Mouse (Mus musculus): ENCODE measurements around the gene Wdr90. TPM values are rescaled to one million over a fixed set of nuclear protein-coding genes. Genes with fewer than 3 reads are reported as not detected.
A peak's percentile ranks its signal among the peaks of the same experiment; 100 is the strongest.

The Wdr90 gene
- polyA plus RNA-seq, 1 experiment from 2014 or later, result 34.1 TPM

DNA sequence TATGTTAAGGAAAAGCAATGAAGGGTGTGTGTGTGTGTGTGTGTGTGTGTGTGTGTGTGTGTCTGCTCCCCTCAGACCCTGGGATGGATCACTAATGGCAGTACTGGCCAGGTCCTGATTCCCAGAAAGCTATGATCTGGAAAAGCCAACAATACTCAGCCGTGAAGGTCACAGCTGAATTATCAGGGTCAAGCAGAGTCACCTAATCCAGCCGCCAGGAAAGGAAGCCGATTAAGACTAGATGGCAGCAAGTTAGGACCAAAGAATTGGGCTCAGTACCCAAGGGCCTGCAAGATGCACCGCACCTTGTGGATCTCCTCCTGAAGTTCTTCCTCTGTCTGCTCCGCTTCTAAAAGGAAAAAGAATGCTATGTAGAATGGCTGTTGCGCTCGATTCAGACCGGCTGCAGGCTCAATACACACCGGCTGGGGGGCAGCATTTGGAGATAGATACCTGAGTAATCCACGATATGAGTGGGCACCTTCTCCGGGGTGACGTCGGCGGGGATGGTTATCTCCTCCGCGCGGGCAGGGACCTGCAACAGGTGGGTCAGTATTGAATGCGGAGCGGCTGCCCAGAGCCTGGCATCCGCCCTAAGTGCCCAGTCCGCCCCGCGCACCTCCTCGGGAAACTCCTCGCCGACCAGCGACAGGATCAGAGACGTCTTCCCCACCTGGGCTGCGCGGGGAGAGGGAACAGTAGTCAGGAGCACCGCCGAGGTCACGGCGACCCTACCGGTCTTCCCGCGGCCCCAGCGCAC, 17.5 kb downstream of the Wdr90 start:
- ATAC-seq (ENCODE audit: insufficient read depth), result peak; percentile 8; the same call in 1 of the 2 replicates
- Histone ChIP-seq H3K27me3 (ENCODE audit: insufficient read depth, low read length) (no peaks in the 10 kb centered on the region), H3K9ac (peak overlapping the region; percentile 82), H3K4me1 (ENCODE audit: insufficient read depth) (peaks cover 9% of the 10 kb centered on the region), H3K27ac (ENCODE audit: low read depth) (peak overlapping the region; percentile 72), H3K36me3 (ENCODE audit: insufficient read depth) (peaks cover 55% of the 10 kb centered on the region), H3K4me2 (peak overlapping the region; percentile 91), H3K9me3 (ENCODE audit: low read depth, low read length) (no peaks in the 10 kb centered on the region), H3K4me3 (ENCODE audit: low read depth, low read length) (peak overlapping the region; percentile 85)
- WGBS, result 3% methylated on average over 38 of the region's 38 CpGs
- no peak for TF ChIP-seq CTCF (IDR thresholded peaks at IDR 0.05; ENCODE audit: low read depth)
- DNase-seq, result no peak

DNA sequence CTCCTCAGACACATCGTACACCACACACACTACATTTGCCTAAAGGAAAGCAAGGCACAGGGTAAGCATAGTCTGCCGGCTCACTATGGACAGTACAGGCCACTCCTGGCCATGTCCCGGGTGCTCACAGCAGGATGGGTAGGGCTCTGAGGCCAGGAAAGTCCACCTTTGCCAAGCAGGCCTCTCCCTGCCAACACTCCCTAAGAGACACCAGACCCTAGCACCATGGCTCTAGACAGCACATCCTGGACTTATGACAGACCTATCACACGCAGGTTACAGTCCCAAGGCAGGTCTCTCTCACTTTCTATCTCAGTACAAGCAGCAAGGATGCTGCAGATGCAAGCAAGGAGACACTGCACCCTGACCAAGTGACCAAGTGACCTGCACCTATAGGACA, 18.2 kb downstream of the Wdr90 start:
- H3K4me3 ChIP-seq (ENCODE audit: low read depth, low read length), result peak overlapping the region; percentile 85
- no peaks in the 10 kb centered on the region for H3K27me3 ChIP-seq (ENCODE audit: insufficient read depth, low read length)
- peaks cover 54% of the 10 kb centered on the region for H3K36me3 ChIP-seq (ENCODE audit: insufficient read depth)
- no peak overlapping the region for H3K27ac ChIP-seq (ENCODE audit: low read depth)
- DNase-seq (no peak), ATAC-seq (ENCODE audit: insufficient read depth) (no peak)
- 86% methylated on average over 4 of the region's 4 CpGs for WGBS
- H3K9me3 ChIP-seq (ENCODE audit: low read depth, low read length), result no peaks in the 10 kb centered on the region
- no peak for TF ChIP-seq CTCF (IDR thresholded peaks at IDR 0.05; ENCODE audit: low read depth)
- H3K4me2 ChIP-seq, result peak overlapping the region; percentile 91
- H3K9ac ChIP-seq, result peak overlapping the region; percentile 82
- peaks cover 9% of the 10 kb centered on the region for H3K4me1 ChIP-seq (ENCODE audit: insufficient read depth)

DNA sequence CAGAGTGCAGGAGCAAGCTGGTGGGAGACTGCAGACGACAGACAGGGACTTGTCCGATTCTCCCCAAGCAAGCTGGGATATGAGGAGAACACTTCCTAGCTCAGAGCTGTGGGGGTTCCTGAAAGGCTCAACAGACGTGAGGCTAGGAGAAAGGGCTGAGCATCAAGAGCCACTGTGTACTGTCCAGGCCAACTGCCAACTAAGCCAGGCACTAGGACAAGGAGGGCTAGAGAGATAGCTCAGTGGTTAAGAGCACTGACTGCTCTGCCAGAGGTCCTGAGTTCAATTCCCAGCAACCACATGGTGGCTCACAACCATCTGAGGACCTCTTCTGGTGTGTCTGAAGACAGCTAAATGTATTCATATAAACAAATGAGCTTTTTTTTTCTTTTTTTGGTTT, 18.8 kb downstream of the Wdr90 start:
- Histone ChIP-seq H3K4me1 (ENCODE audit: insufficient read depth) (peaks cover 9% of the 10 kb centered on the region), H3K27me3 (ENCODE audit: insufficient read depth, low read length) (no peaks in the 10 kb centered on the region), H3K9me3 (ENCODE audit: low read depth, low read length) (no peaks in the 10 kb centered on the region), H3K4me2 (no peak overlapping the region), H3K9ac (no peak overlapping the region), H3K36me3 (ENCODE audit: insufficient read depth) (peaks cover 54% of the 10 kb centered on the region), H3K4me3 (ENCODE audit: low read depth, low read length) (no peak overlapping the region), H3K27ac (ENCODE audit: low read depth) (no peak overlapping the region)
- ATAC-seq (ENCODE audit: insufficient read depth) (no peak), DNase-seq (no peak)
- no peak for TF ChIP-seq CTCF (IDR thresholded peaks at IDR 0.05; ENCODE audit: low read depth)
- whole genome bisulfite sequencing, result 75% methylated on average over 3 of the region's 3 CpGs

DNA sequence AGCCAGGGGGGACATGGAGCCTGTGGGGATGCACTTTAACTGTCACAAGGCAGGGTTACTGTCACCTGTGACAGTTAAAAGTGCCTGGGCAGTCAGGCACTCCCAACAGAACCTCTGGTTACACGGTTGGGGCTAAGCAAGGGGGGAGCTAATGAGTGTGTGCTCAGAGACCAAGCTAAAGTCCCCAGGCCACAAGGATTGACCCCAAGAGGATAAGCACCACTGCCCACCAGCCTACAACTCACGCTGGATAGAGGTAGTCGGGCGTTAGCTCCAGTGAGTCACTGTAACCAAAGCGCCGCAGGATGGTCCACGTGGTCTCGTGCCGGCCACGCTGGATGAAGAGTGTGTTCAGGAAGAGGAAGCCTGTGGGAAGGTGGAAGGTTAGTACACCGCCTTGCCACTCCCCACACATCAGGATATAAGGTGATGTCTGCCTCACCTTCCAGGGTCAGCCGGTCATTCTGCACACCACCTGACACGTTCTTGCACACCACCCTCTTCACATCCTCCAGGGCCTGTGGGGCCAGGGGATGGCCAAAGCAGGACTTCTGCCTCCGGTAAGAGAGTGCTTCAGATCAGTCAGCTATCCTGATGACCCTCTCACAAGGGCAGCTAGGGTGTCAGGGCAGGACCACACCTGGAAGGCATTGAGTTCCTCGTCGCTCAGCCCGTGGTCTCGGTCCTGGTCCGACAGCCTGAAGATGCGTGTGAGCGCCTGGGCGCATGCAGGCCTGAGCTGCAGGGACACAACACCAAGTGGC, 20.0 kb downstream of the Wdr90 start, which contains the start of gene Gm20683:
Gm20683 (minus strand) TSS at position 647 of the 764 bp plus-strand sequence.
- H3K36me3 ChIP-seq (ENCODE audit: insufficient read depth), result peaks cover 51% of the 10 kb centered on the region

DNA sequence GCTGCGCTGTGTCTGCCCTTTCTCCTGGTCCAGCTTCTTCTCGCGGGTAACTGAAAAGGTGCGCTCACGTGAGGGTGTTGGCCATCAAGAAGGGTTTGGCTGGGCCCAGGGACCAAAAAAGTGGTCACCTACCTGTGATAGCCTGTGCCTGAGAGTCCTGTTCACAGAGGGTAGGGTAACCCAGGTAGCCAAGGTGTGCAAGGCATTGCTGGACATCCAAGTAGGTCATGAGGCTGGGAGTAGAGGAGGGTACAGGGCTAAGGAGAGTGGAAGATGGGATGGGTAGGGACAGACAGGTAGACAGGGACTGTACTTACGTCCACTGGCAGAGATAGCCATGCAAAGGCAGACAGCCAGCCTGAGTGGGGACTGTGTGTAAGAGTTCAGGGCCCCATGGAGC, 20.8 kb downstream of the Wdr90 start:
- 94% methylated on average over 6 of the region's 6 CpGs for WGBS
- H3K9ac ChIP-seq, result no peak overlapping the region

More for the DNA sequence above, 20.0 kb downstream of the Wdr90 start, which contains the start of gene Gm20683:
- no peaks in the 10 kb centered on the region for H3K9me3 ChIP-seq (ENCODE audit: low read depth, low read length)
- H3K4me2 ChIP-seq, result no peak within 1 kb of the TSS
- H3K9ac ChIP-seq, result no peak within 1 kb of the TSS
- H3K4me3 ChIP-seq (ENCODE audit: low read depth, low read length), result no peak within 1 kb of the TSS
- ATAC-seq (ENCODE audit: insufficient read depth), result no peak
- DNase-seq, result no peak
- no peak within 1 kb of the TSS for H3K27ac ChIP-seq (ENCODE audit: low read depth)
- TF ChIP-seq CTCF (IDR thresholded peaks at IDR 0.05; ENCODE audit: low read depth), result no peak
- H3K27me3 ChIP-seq (ENCODE audit: insufficient read depth, low read length), result no peaks in the 10 kb centered on the region
- peaks cover 19% of the 10 kb centered on the region for H3K4me1 ChIP-seq (ENCODE audit: insufficient read depth)
- whole genome bisulfite sequencing, result 92% methylated on average over 22 of the region's 22 CpGs

DNA sequence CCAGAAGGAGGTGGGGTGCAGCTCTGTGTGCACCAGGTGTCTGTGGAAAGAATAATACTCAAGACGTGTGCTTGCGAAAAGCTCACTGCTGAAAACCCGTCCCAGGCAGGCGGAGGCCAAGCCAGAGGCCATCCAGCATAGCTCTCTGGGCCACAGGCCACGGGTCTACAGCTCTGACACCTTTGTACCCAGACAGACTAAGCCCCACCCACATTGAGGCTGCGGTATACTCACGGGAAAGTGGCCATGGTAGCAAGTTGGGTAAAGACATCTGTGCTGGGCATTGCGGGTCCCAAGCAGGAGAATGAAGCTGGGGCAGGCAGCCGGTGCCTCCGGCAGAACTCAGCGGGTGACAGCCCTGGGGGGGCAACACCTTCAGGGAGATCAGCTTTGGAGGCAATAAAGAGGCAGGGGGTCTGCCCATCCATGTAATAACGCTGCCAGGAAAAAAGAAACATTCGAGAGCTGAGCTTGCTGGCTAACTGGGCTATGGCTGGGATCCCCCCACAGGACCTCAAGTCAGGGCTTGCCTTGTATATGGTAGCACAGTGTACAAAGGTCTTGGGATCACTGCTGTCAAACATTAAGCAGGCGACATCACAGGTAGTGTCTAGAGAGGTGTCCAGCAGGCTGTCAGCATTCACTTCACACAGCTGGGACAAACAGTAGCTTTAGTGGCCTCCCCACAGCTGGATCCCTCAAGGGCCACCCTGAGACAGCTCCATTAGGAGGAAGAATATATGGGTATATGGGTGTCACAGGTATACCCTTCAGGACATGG, 21.7 kb downstream of the Wdr90 start:
- no peak for DNase-seq
- Histone ChIP-seq H3K9ac (no peak overlapping the region), H3K4me3 (ENCODE audit: low read depth, low read length) (no peak overlapping the region), H3K9me3 (ENCODE audit: low read depth, low read length) (no peaks in the 10 kb centered on the region), H3K27ac (ENCODE audit: low read depth) (no peak overlapping the region), H3K36me3 (ENCODE audit: insufficient read depth) (peaks cover 60% of the 10 kb centered on the region), H3K27me3 (ENCODE audit: insufficient read depth, low read length) (no peaks in the 10 kb centered on the region), H3K4me1 (ENCODE audit: insufficient read depth) (peaks cover 24% of the 10 kb centered on the region), H3K4me2 (no peak overlapping the region)
- 80% methylated on average over 14 of the region's 14 CpGs for WGBS
- ATAC-seq (ENCODE audit: insufficient read depth), result no peak
- no peak for TF ChIP-seq CTCF (IDR thresholded peaks at IDR 0.05; ENCODE audit: low read depth)

More for the DNA sequence above, 20.8 kb downstream of the Wdr90 start:
- no peak overlapping the region for H3K4me2 ChIP-seq
- H3K27ac ChIP-seq (ENCODE audit: low read depth), result no peak overlapping the region
- H3K27me3 ChIP-seq (ENCODE audit: insufficient read depth, low read length), result no peaks in the 10 kb centered on the region
- H3K4me3 ChIP-seq (ENCODE audit: low read depth, low read length), result no peak overlapping the region
- DNase-seq (no peak), ATAC-seq (ENCODE audit: insufficient read depth) (no peak)
- no peaks in the 10 kb centered on the region for H3K9me3 ChIP-seq (ENCODE audit: low read depth, low read length)
- no peak for TF ChIP-seq CTCF (IDR thresholded peaks at IDR 0.05; ENCODE audit: low read depth)
- H3K36me3 ChIP-seq (ENCODE audit: insufficient read depth), result peaks cover 52% of the 10 kb centered on the region
- H3K4me1 ChIP-seq (ENCODE audit: insufficient read depth), result peaks cover 24% of the 10 kb centered on the region

All from lung, embryonic 14.5 days (tissue).